In the genomic region with DNA sequence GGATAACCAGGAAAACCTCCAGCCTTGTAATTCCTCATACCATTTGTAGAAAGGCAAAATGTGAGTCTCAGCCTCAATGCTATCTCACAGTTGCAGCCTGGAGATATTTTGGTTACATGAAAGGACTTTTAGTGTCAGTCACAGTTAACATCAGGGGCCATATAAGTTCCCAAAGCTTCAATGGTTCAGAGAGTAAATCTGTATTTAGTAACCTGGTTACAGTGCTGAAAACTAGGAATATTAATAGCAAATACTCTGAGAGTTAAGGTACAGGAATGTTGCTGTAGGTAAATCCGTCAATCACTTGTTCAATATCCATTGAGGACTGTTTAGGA, we compare ENCODE assay signal across 25 mouse cellular contexts.
DNase-seq lines count a peak whose midpoint lies in the region; ATAC-seq lines count a peak whose summit lies in the region.
"Had no signal": no experiment of that assay in that cellular context is flagged by ENCODE, and none has a peak within 500 bp of the region (broad histone marks: within the 10 kb centered on the region; RNA-seq: fewer than 3 reads in every experiment).

No protein-coding gene starts in this region.

- peaks cover 7% of the 10 kb centered on the region for H3K4me1 ChIP-seq in hindbrain, embryonic 13.5 days (replicated peaks)
- no peaks in the 10 kb centered on the region for H3K4me1 ChIP-seq in hindbrain, embryonic 16.5 days (ENCODE audit: control insufficient read depth, insufficient read depth, low read depth, low read length)
- H3K4me1 ChIP-seq in midbrain, embryonic 12.5 days, result peaks cover 9% of the 10 kb centered on the region; the same call in 1 of the 2 replicates
- peaks cover 10% of the 10 kb centered on the region; the same call in 1 of the 2 replicates for H3K4me1 ChIP-seq in midbrain, embryonic 15.5 days
- H3K4me1 ChIP-seq: embryonic facial prominence, embryonic 12.5 days; embryonic facial prominence, embryonic 15.5 days; forebrain, embryonic 15.5 days; heart, embryonic 10.5 days; heart, embryonic 13.5 days; hindbrain, embryonic 12.5 days had no signal

- H3K9ac ChIP-seq in hindbrain, embryonic 13.5 days, result no peak overlapping the region
- H3K9ac ChIP-seq in hindbrain, embryonic 16.5 days (ENCODE audit: low read depth, low read length), result no peak overlapping the region
- H3K9ac ChIP-seq in midbrain, embryonic 12.5 days (replicated peaks), result no peak overlapping the region
- no peak overlapping the region for H3K9ac ChIP-seq in midbrain, embryonic 15.5 days
- H3K9ac ChIP-seq: embryonic facial prominence, embryonic 12.5 days; embryonic facial prominence, embryonic 15.5 days; forebrain, embryonic 12.5 days; forebrain, embryonic 15.5 days; heart, embryonic 13.5 days; hindbrain, embryonic 12.5 days had no signal

- peak; percentile 13; the same call in 1 of the 2 replicates for ATAC-seq in hindbrain, embryonic 13.5 days (ENCODE audit: low FRiP score)
- ATAC-seq in hindbrain, embryonic 16.5 days, result no peak
- peak; percentile 68 for ATAC-seq in midbrain, embryonic 12.5 days (ENCODE audit: low FRiP score, low read depth)
- ATAC-seq in midbrain, embryonic 15.5 days (replicated peaks), result peak; percentile 69
- ATAC-seq in erythroblast, adult 5-6 weeks (replicated peaks; ENCODE audit: low FRiP score, poor library complexity, severe bottlenecking), result no peak
- ATAC-seq: Patski had no signal

- DNase-seq in ovary, postnatal 14 days (ENCODE audit: low spot score), result no peak
- DNase-seq: adrenal gland, postnatal 14 days; cerebellum, adult 11 months; cerebellum, adult 2 months; cerebellum, adult 9-11 months; cerebellum, postnatal 25 days; gastrocnemius, postnatal 10 days; gastrocnemius, postnatal 36 days; heart, adult 2 months; heart, postnatal 14 days; heart, postnatal 4 days had no signal

- H3K27me3 ChIP-seq in hindbrain, embryonic 13.5 days, result no peaks in the 10 kb centered on the region
- H3K27me3 ChIP-seq in hindbrain, embryonic 16.5 days (replicated peaks; ENCODE audit: control insufficient read depth, insufficient read depth, low read length), result no peaks in the 10 kb centered on the region
- no peaks in the 10 kb centered on the region for H3K27me3 ChIP-seq in midbrain, embryonic 12.5 days
- no peaks in the 10 kb centered on the region for H3K27me3 ChIP-seq in midbrain, embryonic 15.5 days (replicated peaks)
- H3K27me3 ChIP-seq: embryonic facial prominence, embryonic 12.5 days; embryonic facial prominence, embryonic 15.5 days; forebrain, embryonic 12.5 days; forebrain, embryonic 15.5 days; heart, embryonic 13.5 days; hindbrain, embryonic 12.5 days had no signal

- no peaks in the 10 kb centered on the region for H3K36me3 ChIP-seq in hindbrain, embryonic 13.5 days
- no peaks in the 10 kb centered on the region for H3K36me3 ChIP-seq in hindbrain, embryonic 16.5 days (ENCODE audit: control insufficient read depth, insufficient read depth, low read length)
- no peaks in the 10 kb centered on the region for H3K36me3 ChIP-seq in midbrain, embryonic 12.5 days
- H3K36me3 ChIP-seq in midbrain, embryonic 15.5 days (replicated peaks), result no peaks in the 10 kb centered on the region
- H3K36me3 ChIP-seq: embryonic facial prominence, embryonic 12.5 days; embryonic facial prominence, embryonic 15.5 days; forebrain, embryonic 12.5 days; forebrain, embryonic 15.5 days; heart, embryonic 10.5 days; heart, embryonic 13.5 days; hindbrain, embryonic 12.5 days had no signal

- peak overlapping the region; percentile 35; the same call in 1 of the 2 replicates for H3K27ac ChIP-seq in hindbrain, embryonic 13.5 days
- H3K27ac ChIP-seq in hindbrain, embryonic 16.5 days (ENCODE audit: low read depth, low read length), result no peak overlapping the region
- peak overlapping the region; percentile 58 for H3K27ac ChIP-seq in midbrain, embryonic 12.5 days (replicated peaks)
- H3K27ac ChIP-seq in midbrain, embryonic 15.5 days, result peak overlapping the region; percentile 14
- H3K27ac ChIP-seq: embryonic facial prominence, embryonic 12.5 days; embryonic facial prominence, embryonic 15.5 days; forebrain, embryonic 12.5 days; forebrain, embryonic 15.5 days; heart, adult 2 months; heart, embryonic 10.5 days; heart, embryonic 13.5 days; hindbrain, embryonic 12.5 days had no signal

- WGBS in hindbrain, embryonic 13.5 days, result 89% methylated on average over 1 of the region's 1 CpGs
- 91% methylated on average over 1 of the region's 1 CpGs for WGBS in hindbrain, embryonic 16.5 days
- 91% methylated on average over 1 of the region's 1 CpGs for WGBS in midbrain, embryonic 12.5 days
- WGBS in midbrain, embryonic 15.5 days, result 87% methylated on average over 1 of the region's 1 CpGs

- no peak overlapping the region for H3K4me3 ChIP-seq in hindbrain, embryonic 13.5 days
- H3K4me3 ChIP-seq in hindbrain, embryonic 16.5 days (ENCODE audit: low read length), result no peak overlapping the region
- no peak overlapping the region for H3K4me3 ChIP-seq in midbrain, embryonic 12.5 days
- H3K4me3 ChIP-seq in midbrain, embryonic 15.5 days, result no peak overlapping the region
- H3K4me3 ChIP-seq: embryonic facial prominence, embryonic 12.5 days; embryonic facial prominence, embryonic 15.5 days; erythroblast, embryonic 14.5 days; forebrain, embryonic 12.5 days; forebrain, embryonic 15.5 days; heart, adult 2 months; heart, embryonic 10.5 days; heart, embryonic 13.5 days; hindbrain, embryonic 12.5 days had no signal

- no peak overlapping the region for H3K4me2 ChIP-seq in hindbrain, embryonic 13.5 days
- no peak overlapping the region for H3K4me2 ChIP-seq in hindbrain, embryonic 16.5 days (ENCODE audit: low read length)
- H3K4me2 ChIP-seq in midbrain, embryonic 12.5 days (replicated peaks), result no peak overlapping the region
- H3K4me2 ChIP-seq in midbrain, embryonic 15.5 days, result 0 out of 2 replicates have a peak overlapping the region, but pooled peaks have one; percentile 7
- H3K4me2 ChIP-seq: embryonic facial prominence, embryonic 12.5 days; embryonic facial prominence, embryonic 15.5 days; forebrain, embryonic 12.5 days; forebrain, embryonic 15.5 days; heart, embryonic 13.5 days; hindbrain, embryonic 12.5 days had no signal

- H3K9me3 ChIP-seq in hindbrain, embryonic 13.5 days, result no peaks in the 10 kb centered on the region
- no peaks in the 10 kb centered on the region for H3K9me3 ChIP-seq in hindbrain, embryonic 16.5 days (ENCODE audit: control insufficient read depth, low read length)
- H3K9me3 ChIP-seq in midbrain, embryonic 12.5 days, result no peaks in the 10 kb centered on the region
- no peaks in the 10 kb centered on the region for H3K9me3 ChIP-seq in midbrain, embryonic 15.5 days
- H3K9me3 ChIP-seq: embryonic facial prominence, embryonic 12.5 days; embryonic facial prominence, embryonic 15.5 days; forebrain, embryonic 12.5 days; forebrain, embryonic 15.5 days; heart, embryonic 10.5 days; heart, embryonic 13.5 days; hindbrain, embryonic 12.5 days had no signal

Comparison
In these comparisons a context has a peak if more than half of its experiments do, and no peak if none do; other contexts are left out.
1. ATAC-seq: peak in hindbrain, embryonic 13.5 days (single experiment), midbrain, embryonic 12.5 days (single experiment) and midbrain, embryonic 15.5 days (single experiment); none in hindbrain, embryonic 16.5 days (single experiment) and erythroblast, adult 5-6 weeks (single experiment).